Mouse (Mus musculus): Measurements from ENCODE around the gene Zfp882. TPM values are rescaled to one million over a fixed set of nuclear protein-coding genes. Genes with fewer than 3 reads are reported as not detected.
A peak's percentile ranks its signal among the peaks of the same experiment; 100 is the strongest.
"Not testable (repeated sequence)": the region's sequence is repeated elsewhere in the genome, so short reads cannot be mapped to it uniquely, and the experiment has no call there.

Gene Zfp882
- total and polyA plus RNA-seq, 3 experiments = 12.4 to 16.1 TPM; not detected in 1

DNA sequence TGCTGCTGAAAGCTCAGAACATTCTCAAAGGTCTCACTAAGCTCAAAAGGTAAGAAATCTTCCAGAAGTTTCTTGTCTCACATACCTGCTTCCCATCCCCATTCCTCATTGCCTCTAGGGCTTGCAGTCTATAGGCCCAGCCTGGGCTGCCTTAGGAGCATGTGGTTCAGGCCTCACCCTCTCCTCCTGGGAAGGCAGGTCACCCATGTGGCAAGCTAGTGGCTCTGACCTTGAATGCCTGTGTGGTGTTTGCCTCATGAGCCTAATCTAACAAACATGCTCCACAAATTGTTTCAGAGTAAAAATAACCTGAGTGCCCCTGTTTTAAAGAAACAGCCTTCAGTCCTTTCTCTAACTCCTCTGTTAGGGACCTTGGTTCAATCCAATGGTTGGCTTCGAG, 46.9 kb upstream of the Zfp882 start:
- DNase-seq (ENCODE audit: low read depth, low spot score); H3K4me1 ChIP-seq (ENCODE audit: control insufficient read depth in 1 of 2, insufficient read depth in 2 of 2, low read length in 2 of 2); H3K9ac ChIP-seq (ENCODE audit: control insufficient read depth, low read depth, low read length, poor library complexity, severe bottlenecking); H3K36me3 ChIP-seq (ENCODE audit: control insufficient read depth in 1 of 2, insufficient read depth in 2 of 2, low read length in 2 of 2); H3K27me3 ChIP-seq (ENCODE audit: control insufficient read depth in 1 of 2, insufficient read depth in 2 of 2, low read length in 2 of 2); H3K4me3 ChIP-seq (ENCODE audit: control insufficient read depth in 1 of 2, insufficient read depth in 1 of 2, low read depth in 2 of 2, low read length in 2 of 2); H3K27ac ChIP-seq (ENCODE audit: control insufficient read depth, low read depth, low read length); H3K9me3 ChIP-seq (replicated peaks; ENCODE audit: insufficient read depth, low read length); H3K79me2 ChIP-seq (ENCODE audit: control insufficient read depth, insufficient read depth, low read length, poor library complexity): not testable (repeated sequence)

- not testable (repeated sequence) for H3K79me2 ChIP-seq (ENCODE audit: control insufficient read depth, insufficient read depth, low read length, poor library complexity); H3K9ac ChIP-seq (ENCODE audit: control insufficient read depth, low read depth, low read length, poor library complexity, severe bottlenecking); H3K9me3 ChIP-seq (replicated peaks; ENCODE audit: insufficient read depth, low read length)
Observed at GRCm38 (mm10) chr8:71862038-71862437, 46.4 kb upstream of the Zfp882 start.

DNA sequence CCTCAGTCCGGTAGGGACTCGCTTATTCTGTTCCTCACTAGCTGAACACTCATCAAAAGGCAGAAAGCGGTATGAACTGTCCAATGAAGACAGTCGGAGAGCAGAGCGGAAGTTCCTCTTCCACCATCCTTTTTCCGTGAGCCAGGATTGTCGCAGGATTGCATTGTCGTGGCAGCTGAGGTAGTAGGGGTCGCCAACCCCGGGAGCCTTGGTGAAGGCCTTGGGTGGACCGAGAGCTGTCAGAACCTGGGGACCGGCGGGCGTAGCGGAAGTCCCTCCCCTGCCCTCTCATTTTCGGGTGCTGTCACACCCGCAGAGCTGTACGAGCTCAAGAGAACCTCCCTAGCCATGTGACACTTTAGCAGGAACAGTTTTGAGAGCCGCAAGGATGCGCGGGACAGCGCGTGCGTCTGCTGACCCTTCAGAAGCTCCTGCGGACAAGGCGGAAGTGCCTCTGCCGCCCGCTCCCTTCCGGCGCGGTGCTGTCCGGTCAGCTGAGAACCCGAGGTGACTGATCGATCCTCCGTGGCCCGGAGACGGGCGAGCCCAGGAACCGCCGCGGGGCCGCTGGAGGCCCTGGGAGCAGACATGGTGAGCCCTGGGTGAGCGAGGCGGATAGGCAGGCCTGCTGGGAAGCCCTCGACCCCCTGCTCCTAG, 26.7 kb upstream of the Zfp882 start, which contains the start of gene Zfp709:
TSS of gene Zfp709 (plus strand) at position 402 of the 657 bp plus-strand sequence.
- Histone ChIP-seq H3K27me3 (ENCODE audit: control insufficient read depth in 1 of 2, insufficient read depth in 2 of 2, low read length in 2 of 2) (no peaks in the 10 kb centered on the region), H3K4me3 (ENCODE audit: control insufficient read depth in 1 of 2, insufficient read depth in 1 of 2, low read depth in 2 of 2, low read length in 2 of 2) (peak within 1 kb of the TSS; percentile 71 to 82), H3K4me1 (ENCODE audit: control insufficient read depth in 1 of 2, insufficient read depth in 2 of 2, low read length in 2 of 2) (peaks cover 0 to 10% of the 10 kb centered on the region in 2 experiments; a peak in 3 of 4 replicates), H3K36me3 (ENCODE audit: control insufficient read depth in 1 of 2, insufficient read depth in 2 of 2, low read length in 2 of 2) (peaks cover 9 to 15% of the 10 kb centered on the region in 2 experiments), H3K9me3 (replicated peaks; ENCODE audit: insufficient read depth, low read length) (no peaks in the 10 kb centered on the region), H3K27ac (ENCODE audit: control insufficient read depth, low read depth, low read length) (peak within 1 kb of the TSS; percentile 71), H3K79me2 (ENCODE audit: control insufficient read depth, insufficient read depth, low read length, poor library complexity) (peaks cover 13% of the 10 kb centered on the region), H3K9ac (ENCODE audit: control insufficient read depth, low read depth, low read length, poor library complexity, severe bottlenecking) (peak within 1 kb of the TSS; percentile 91)
- TF ChIP-seq SMC3 (IDR thresholded peaks at IDR 0.05; ENCODE audit: low read depth, low read length) = no peak
- peak; percentile 92 for TF ChIP-seq MXI1 (IDR thresholded peaks at IDR 0.05; ENCODE audit: low read depth, low read length)
- peak; percentile 71 for TF ChIP-seq NELFE (IDR thresholded peaks at IDR 0.05; ENCODE audit: low read depth, low read length)
- no peak for TF ChIP-seq GATA1 (IDR thresholded peaks at IDR 0.05; ENCODE audit: low read depth, low read length)
- no peak for TF ChIP-seq MYB (IDR thresholded peaks at IDR 0.05; ENCODE audit: low read depth, low read length)
- 0 out of 2 replicates have a peak, but pooled peaks have one; percentile 10 for TF ChIP-seq MYC (IDR thresholded peaks at IDR 0.05; ENCODE audit: low read depth, low read length)
- 0 out of 2 replicates have a peak, but pooled peaks have one; percentile 36 for TF ChIP-seq MAZ (IDR thresholded peaks at IDR 0.05; ENCODE audit: low read depth, low read length)
- TF ChIP-seq HCFC1 (IDR thresholded peaks at IDR 0.05; ENCODE audit: low read depth, low read length) = peak; percentile 52
- no peak for TF ChIP-seq BHLHE40 (IDR thresholded peaks at IDR 0.05; ENCODE audit: borderline replicate concordance, low read depth, low read length)
- TF ChIP-seq NRF1 (IDR thresholded peaks at IDR 0.05; ENCODE audit: insufficient read depth, low read depth, low read length, poor library complexity, severe bottlenecking) = 0 out of 2 replicates have a peak, but pooled peaks have one; percentile 26
- peak; percentile 65; the same call in 1 of the 2 replicates for TF ChIP-seq TBP (IDR thresholded peaks at IDR 0.05; ENCODE audit: low read depth, low read length)
- TF ChIP-seq E2F4 (IDR thresholded peaks at IDR 0.05; ENCODE audit: borderline replicate concordance, low read depth, low read length) = no peak
- peak; percentile 52; the same call in 1 of the 2 replicates for TF ChIP-seq ZMIZ1 (IDR thresholded peaks at IDR 0.05; ENCODE audit: low read depth, low read length)
- TF ChIP-seq ETS1 (IDR thresholded peaks at IDR 0.05; ENCODE audit: low read depth, low read length) = no peak
- no peak for TF ChIP-seq POLR2AphosphoS5 (IDR thresholded peaks at IDR 0.05; ENCODE audit: borderline replicate concordance, low read depth, low read length)
- peak; percentile 12; the same call in 1 of the 2 replicates for TF ChIP-seq TCF12 (IDR thresholded peaks at IDR 0.05; ENCODE audit: low read depth, low read length)
- TF ChIP-seq POLR2AphosphoS2 (IDR thresholded peaks at IDR 0.05; ENCODE audit: low read length) = peak; percentile 66
- TF ChIP-seq POLR2A (IDR thresholded peaks at IDR 0.05; ENCODE audit: control insufficient read depth in 1 of 2, insufficient read depth in 1 of 2, low read depth in 1 of 2, low read length in 2 of 2, poor library complexity in 1 of 2) = peak; percentile 69 to 78
- TF ChIP-seq ELF1 (IDR thresholded peaks at IDR 0.05; ENCODE audit: low read depth, low read length) = peak; percentile 49
- TF ChIP-seq ZNF384 (IDR thresholded peaks at IDR 0.05; ENCODE audit: low read depth, low read length) = no peak
- peak; percentile 68 for TF ChIP-seq MAX (IDR thresholded peaks at IDR 0.05; ENCODE audit: low read length)
- TF ChIP-seq USF1 (IDR thresholded peaks at IDR 0.05; ENCODE audit: low read depth, low read length) = peak; percentile 80
- peak; percentile 64 for TF ChIP-seq SIN3A (IDR thresholded peaks at IDR 0.05; ENCODE audit: low read length)
- no peak for TF ChIP-seq TAL1 (IDR thresholded peaks at IDR 0.05; ENCODE audit: low read length)
- 0 out of 4 replicates have a peak, but pooled peaks of 1 of the 2 experiments have one; percentile 5 for TF ChIP-seq EP300 (IDR thresholded peaks at IDR 0.05; ENCODE audit: low read depth in 1 of 2, low read length in 2 of 2)
- peak; percentile 82 for DNase-seq (ENCODE audit: low read depth, low spot score)

More at GRCm38 (mm10) chr8:71862038-71862437, 46.4 kb upstream of the Zfp882 start:
- DNase-seq (ENCODE audit: low read depth, low spot score); H3K27ac ChIP-seq (ENCODE audit: control insufficient read depth, low read depth, low read length); H3K4me3 ChIP-seq (ENCODE audit: control insufficient read depth in 1 of 2, insufficient read depth in 1 of 2, low read depth in 2 of 2, low read length in 2 of 2); H3K27me3 ChIP-seq (ENCODE audit: control insufficient read depth in 1 of 2, insufficient read depth in 2 of 2, low read length in 2 of 2); H3K36me3 ChIP-seq (ENCODE audit: control insufficient read depth in 1 of 2, insufficient read depth in 2 of 2, low read length in 2 of 2); H3K4me1 ChIP-seq (ENCODE audit: control insufficient read depth in 1 of 2, insufficient read depth in 2 of 2, low read length in 2 of 2): not testable (repeated sequence)

Measured in MEL (cell line).